Mouse (Mus musculus): ENCODE measurements at regions not wholly inside any gene's neighbourhood (a gene's known extent, or its start where the extent isn't known, plus 50 kb on each side); places are given as distances from the start of the nearest gene placed in this dataset.

- no peak for TF ChIP-seq POLR2A (IDR thresholded peaks at IDR 0.05; ENCODE audit: borderline replicate concordance, extremely low read depth, insufficient read depth, insufficient read length, poor library complexity, severe bottlenecking)
- no peak for TF ChIP-seq CTCF (IDR thresholded peaks at IDR 0.05; ENCODE audit: borderline replicate concordance, extremely low read depth, insufficient read depth, insufficient read length)
Measured at GRCm38 (mm10) chr10:99700052-99700777, 59.2 kb downstream of the Csl start.
